Mouse (Mus musculus) liver, adult (tissue): ENCODE measurements around the gene Ccl28.

Experiments
- GATA4 ChIP-seq: IDR thresholded peaks from 2 replicates; pipeline ENCODE4 v1.6.1; 2014; ENCODE audit warnings: mild to moderate bottlenecking, low read length; ENCODE audit not compliant: insufficient replicate concordance

The Ccl28 gene

GRCm38 (mm10) chr13:119623634-119624033, at the start of gene Ccl28:
Gene Ccl28 (plus strand): TSS chr13:119623819.
- TF ChIP-seq GATA4 = no peak

- TF ChIP-seq GATA4 = no peak
Observed at GRCm38 (mm10) chr13:119618841-119619240, 4.8 kb upstream of the Ccl28 start.

- TF ChIP-seq GATA4 = no peak
Observed at GRCm38 (mm10) chr13:119619735-119620134, 3.9 kb upstream of the Ccl28 start.

GRCm38 (mm10) chr13:119631482-119632155, 8.0 kb downstream of the Ccl28 start:
- TF ChIP-seq GATA4 = no peak

GRCm38 (mm10) chr13:119632156-119632548, 8.5 kb downstream of the Ccl28 start:
- TF ChIP-seq GATA4 = no peak

GRCm38 (mm10) chr13:119635496-119635895, 11.9 kb downstream of the Ccl28 start:
- no peak for TF ChIP-seq GATA4

- TF ChIP-seq GATA4 = no peak
Observed at GRCm38 (mm10) chr13:119637837-119638236, 14.2 kb downstream of the Ccl28 start.

GRCm38 (mm10) chr13:119638449-119638848, 14.8 kb downstream of the Ccl28 start:
- no peak for TF ChIP-seq GATA4

- no peak for TF ChIP-seq GATA4
Observed at GRCm38 (mm10) chr13:119639302-119639701, 15.7 kb downstream of the Ccl28 start.

- no peak for TF ChIP-seq GATA4
Observed at GRCm38 (mm10) chr13:119640504-119640903, 16.9 kb downstream of the Ccl28 start.

GRCm38 (mm10) chr13:119641145-119641544, 17.5 kb downstream of the Ccl28 start:
- TF ChIP-seq GATA4 = no peak

- TF ChIP-seq GATA4 = no peak
Observed at GRCm38 (mm10) chr13:119644769-119645168, 21.1 kb downstream of the Ccl28 start.

GRCm38 (mm10) chr13:119646511-119646910, 22.9 kb downstream of the Ccl28 start:
- no peak for TF ChIP-seq GATA4

GRCm38 (mm10) chr13:119648891-119649698, 25.5 kb downstream of the Ccl28 start:
- no peak for TF ChIP-seq GATA4

GRCm38 (mm10) chr13:119649699-119650046, 26.1 kb downstream of the Ccl28 start:
- no peak for TF ChIP-seq GATA4

- TF ChIP-seq GATA4 = no peak
Observed at GRCm38 (mm10) chr13:119654734-119655133, 31.1 kb downstream of the Ccl28 start.
